Mouse (Mus musculus): ENCODE measurements around the gene Atp2a2.
"Not testable (repeated sequence)": the region's sequence is repeated elsewhere in the genome, so short reads cannot be mapped to it uniquely, and the experiment has no call there.

Atp2a2 gene

DNA sequence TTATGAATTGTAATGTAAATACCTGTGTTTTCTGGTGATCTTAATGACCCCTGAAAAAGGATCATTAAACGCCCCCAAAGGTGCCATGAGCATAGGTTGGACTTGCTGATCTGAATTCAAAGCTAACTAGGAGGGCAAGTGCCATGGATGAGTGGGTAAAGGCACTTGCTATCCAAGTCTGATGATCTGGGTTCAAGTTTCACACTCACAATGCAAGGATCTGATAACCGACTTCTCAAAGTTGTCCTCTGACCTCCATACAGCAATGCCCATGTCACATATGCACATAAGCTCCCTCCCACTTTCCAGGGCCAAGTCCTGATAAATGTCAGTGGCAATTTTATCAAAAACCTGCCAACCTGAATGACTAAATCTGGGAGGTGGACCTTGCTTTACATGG lies 9.0 kb downstream of the Atp2a2 start:
- no peak for DNase-seq

- DNase-seq: no peak
These were observed 10.6 kb downstream of the Atp2a2 start for GRCm38 (mm10) chr5:122491385-122491784.

- DNase-seq: no peak
These were observed 11.9 kb downstream of the Atp2a2 start for GRCm38 (mm10) chr5:122490148-122490547.

GRCm38 (mm10) chr5:122487825-122488224 lies 14.2 kb downstream of the Atp2a2 start:
- DNase-seq: no peak

DNA sequence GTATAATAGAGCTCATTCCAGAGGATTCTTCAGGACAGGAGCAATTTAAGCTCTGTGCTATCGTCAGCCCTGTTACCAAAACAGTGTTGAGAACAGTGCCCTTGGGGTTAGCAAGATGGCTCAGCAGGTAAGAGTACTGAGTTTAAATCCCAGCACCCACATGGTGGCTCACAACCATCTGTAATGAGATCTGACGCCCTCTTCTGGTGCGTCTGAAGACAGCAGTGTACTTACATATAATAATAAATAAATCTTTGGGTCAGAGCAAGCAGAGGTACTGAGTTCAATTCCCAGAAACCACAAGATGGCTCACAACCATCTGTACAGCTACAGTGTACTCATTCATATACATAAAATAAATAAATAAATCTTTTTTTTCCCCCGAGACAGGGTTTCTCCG lies 15.8 kb downstream of the Atp2a2 start:
- not testable (repeated sequence) for DNase-seq

GRCm38 (mm10) chr5:122482733-122483391 lies 19.2 kb downstream of the Atp2a2 start:
- DNase-seq: no peak

GRCm38 (mm10) chr5:122481844-122482243 lies 20.2 kb downstream of the Atp2a2 start:
- DNase-seq: no peak

DNA sequence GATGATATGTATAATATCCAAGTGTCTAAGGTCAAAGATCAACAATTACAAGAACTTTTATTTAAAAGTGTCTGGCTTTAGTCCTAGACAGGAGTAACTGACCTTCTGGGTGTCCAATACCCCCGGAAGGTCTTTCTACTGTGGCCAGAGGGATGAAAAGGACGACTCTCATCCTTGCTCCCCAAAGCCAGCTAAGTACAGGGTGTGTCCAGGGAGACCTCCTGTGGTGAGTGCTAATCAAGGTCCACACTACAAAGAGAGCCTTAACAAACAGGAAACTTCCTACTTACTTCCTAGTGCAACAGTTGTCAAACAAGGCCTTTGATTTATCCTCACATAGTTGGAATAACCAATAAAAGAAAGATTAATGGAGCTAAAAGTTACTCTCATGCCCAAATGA lies 22.9 kb downstream of the Atp2a2 start:
- DNase-seq: no peak

- DNase-seq: no peak
These were observed 24.5 kb downstream of the Atp2a2 start for GRCm38 (mm10) chr5:122477492-122477891.

DNA sequence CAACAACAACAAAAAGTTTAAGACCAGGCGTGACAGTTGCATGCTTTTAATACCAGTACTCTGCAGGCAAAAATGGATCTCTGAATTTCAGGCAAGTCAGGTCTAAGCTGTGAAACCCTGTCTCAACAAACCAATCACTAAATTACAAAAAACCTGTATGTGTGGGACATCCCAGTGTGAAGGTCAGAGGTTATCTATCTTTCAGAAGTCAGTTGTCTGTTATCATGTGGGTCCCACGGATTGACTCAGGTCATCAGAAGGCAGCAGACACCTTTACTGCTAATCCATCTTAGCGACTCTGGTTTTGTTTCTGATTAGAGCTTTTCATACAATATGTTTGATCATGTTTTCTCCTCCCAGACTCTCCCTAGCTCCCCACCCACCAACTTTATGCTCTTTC lies 25.9 kb downstream of the Atp2a2 start:
- no peak for DNase-seq

DNA sequence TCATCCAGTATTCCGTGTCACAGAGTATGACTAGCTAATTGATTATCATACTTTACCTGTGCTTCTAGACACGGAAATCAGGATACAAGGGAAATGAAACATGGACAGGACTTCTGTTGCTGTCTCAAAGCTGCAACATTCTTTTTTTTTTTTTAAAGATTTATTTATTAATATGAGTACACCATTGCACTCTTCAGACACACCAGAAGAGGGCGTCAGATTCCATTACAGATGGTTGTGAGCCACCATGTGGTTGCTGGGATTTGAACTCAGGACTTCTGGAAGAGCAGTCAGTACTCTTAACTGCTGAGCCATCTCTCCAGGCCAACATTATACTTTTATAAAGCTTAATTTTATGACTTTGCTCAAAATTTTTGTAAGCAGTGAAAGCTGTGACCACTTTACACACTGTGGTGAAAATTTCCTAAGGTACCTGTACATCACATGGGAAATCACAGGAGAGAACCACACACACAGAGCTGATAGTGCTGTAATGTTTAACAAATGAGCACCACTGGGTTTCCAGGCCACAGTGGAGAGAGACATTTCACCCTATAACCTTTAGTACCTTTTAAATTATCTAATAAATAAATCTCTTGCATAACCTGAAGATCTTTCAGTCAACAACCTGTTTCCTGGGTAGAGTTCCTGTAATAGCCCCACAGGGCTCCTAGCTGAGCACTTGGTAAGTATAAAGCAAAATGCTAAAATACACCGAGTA lies 27.2 kb downstream of the Atp2a2 start:
- no peak for DNase-seq

GRCm38 (mm10) chr5:122471658-122472057 lies 30.4 kb downstream of the Atp2a2 start:
- DNase-seq: no peak

DNA sequence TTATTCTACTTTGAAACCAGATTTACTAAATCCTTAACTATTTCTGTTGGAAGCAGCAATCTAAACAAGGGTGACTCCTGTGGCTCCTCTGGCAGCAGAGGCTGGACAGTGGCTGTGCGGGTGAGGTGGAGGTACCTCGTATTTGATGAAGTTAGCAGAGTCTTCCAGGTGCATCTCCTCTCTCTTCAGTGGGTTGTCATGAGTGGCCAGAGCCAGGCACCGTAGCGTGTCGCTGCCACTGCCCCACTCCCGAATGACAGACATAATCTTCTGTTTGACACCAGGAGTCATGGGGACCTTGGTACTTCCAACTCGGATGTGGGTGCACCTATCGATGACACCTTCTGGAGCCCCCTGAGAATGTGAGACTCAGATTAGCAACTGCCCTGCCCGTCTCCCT lies 40.6 kb downstream of the Atp2a2 start:
- DNase-seq: no peak

DNA sequence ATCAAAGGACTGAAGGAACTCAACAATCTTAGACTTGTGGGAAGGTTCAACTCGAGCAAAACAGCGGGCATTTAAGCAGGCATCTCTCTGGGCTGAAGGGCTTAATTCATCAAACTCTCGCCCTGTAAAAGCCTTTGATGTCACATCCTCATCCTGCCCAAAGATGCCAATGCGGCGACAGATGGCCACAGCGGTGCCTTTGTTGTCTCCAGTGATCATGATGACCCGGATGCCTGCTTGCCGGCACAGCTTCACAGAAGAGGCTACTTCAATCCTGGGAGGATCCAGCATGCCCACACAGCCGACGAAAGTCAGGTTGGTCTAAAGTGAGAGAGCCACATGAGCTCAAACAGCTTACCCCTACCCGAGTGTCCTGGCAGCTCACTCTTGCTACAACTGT lies 41.4 kb downstream of the Atp2a2 start:
- DNase-seq: peak; percentile 76 to 77

GRCm38 (mm10) chr5:122459335-122459734 lies 42.7 kb downstream of the Atp2a2 start:
- peak; percentile 47 to 55 for DNase-seq

DNA sequence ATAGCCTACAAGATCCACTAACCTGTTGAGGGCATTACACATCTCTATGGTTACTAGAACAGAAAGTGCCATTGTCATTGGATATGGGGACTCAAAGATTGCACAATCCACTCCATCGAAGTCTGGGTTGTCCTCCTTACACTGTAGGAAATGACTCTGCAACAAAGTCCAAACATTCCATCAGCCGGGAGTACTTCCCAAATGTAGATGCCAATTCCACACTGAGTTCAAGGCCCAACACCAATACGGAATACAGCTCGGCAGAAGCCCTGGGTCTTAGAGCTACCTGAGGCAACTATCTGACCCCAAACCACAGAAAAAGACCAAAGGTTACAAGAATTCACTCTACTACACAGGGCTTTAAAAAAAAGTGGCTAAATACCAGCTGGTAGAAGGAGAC lies 44.0 kb downstream of the Atp2a2 start:
- DNase-seq: no peak

DNA sequence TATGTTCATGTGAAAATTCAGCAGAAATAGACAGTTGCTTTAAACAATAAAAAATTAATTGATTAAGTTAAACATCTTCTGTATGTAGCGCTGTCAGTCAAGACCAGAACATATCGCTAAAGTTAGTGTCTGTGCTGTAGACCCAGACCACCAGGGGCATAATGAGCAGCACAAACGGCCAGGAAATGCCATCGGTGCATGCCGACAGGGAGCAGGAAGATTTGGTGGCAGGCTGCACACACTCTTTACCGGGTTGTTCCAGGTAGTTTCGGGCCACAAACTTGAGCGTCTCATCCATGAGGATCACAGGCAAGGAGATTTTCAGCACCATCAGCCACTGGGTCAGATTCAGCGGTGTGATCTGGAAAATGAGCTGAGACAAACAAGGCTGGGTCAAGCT lies 45.0 kb downstream of the Atp2a2 start:
- not testable (repeated sequence) for DNase-seq

DNA sequence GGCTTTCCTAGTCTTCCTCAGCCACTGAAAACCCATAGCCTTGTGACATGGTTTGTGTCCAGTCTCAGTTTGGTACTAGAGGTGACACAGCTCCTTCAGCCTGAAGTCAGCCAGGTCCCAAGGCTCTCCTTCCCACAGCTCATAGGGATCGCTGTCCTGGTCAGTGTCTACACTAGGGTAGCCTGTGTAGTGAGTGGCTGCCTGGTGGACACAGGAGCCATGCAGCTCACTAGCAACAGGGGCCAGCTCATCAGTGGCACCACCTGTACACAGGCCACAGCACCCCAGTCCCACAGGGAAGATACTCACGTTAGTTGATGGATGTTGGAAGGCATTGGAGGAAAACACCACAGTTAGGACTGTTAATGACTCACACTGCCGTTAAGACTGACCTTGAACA lies 46.4 kb downstream of the Atp2a2 start:
- no peak for DNase-seq

- no peak for DNase-seq
These were observed 47.1 kb downstream of the Atp2a2 start for GRCm38 (mm10) chr5:122454883-122455282.

- no peak for DNase-seq
These were observed 47.6 kb downstream of the Atp2a2 start for GRCm38 (mm10) chr5:122454442-122454841.

- no peak for DNase-seq
These were observed 48.8 kb downstream of the Atp2a2 start for GRCm38 (mm10) chr5:122453188-122453587.

DNA sequence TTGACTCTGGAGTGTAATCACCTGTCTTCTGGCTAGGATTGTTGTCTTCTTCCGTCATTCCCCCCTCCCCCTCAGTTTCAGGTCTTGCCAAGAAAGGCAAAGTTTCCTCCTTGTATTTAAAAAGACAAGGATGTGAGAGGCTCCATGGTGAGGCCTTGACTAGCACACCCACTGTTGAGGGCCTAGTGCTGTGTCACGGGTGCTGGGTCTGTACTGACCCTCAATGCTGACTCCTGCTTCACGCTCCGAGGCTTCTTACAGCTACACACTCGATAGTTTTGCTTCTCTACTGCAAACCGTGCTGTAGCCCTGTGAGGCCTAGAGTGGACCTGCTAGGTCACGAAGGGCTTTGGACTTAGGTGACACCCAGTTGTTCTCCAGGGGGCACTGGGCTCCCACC lies 49.8 kb downstream of the Atp2a2 start:
- DNase-seq: no peak

GRCm38 (mm10) chr5:122451324-122451723 lies 50.7 kb downstream of the Atp2a2 start:
- DNase-seq: no peak

GRCm38 (mm10) chr5:122450913-122451317 lies 51.1 kb downstream of the Atp2a2 start:
- DNase-seq: no peak

GRCm38 (mm10) chr5:122449946-122450345 lies 52.1 kb downstream of the Atp2a2 start:
- DNase-seq: no peak

All from cerebellum, postnatal 36 days (tissue).